Mouse (Mus musculus): ENCODE measurements around the gene Gabrb1. TPM values are rescaled to one million over a fixed set of nuclear protein-coding genes. Genes with fewer than 3 reads are reported as not detected.

The Gabrb1 gene
- polyA plus RNA-seq, 1 experiment = 7.4 TPM

- Histone ChIP-seq H3K4me3 (ENCODE audit: insufficient read depth, low read length) (no peak overlapping the region), H3K4me1 (ENCODE audit: control insufficient read depth, insufficient read depth, low read length) (no peaks in the 10 kb centered on the region), H3K27ac (ENCODE audit: insufficient read depth, low read length) (no peak overlapping the region)
- TF ChIP-seq POLR2A (IDR thresholded peaks at IDR 0.05; ENCODE audit: low read depth, low read length) (no peak), CTCF (IDR thresholded peaks at IDR 0.05; ENCODE audit: borderline replicate concordance, insufficient read depth, low read length) (no peak)
Observed at GRCm38 (mm10) chr5:71976133-71976532, 318.2 kb downstream of the Gabrb1 start.

GRCm38 (mm10) chr5:71976571-71977061 is 318.7 kb downstream of the Gabrb1 start:
- TF ChIP-seq POLR2A (IDR thresholded peaks at IDR 0.05; ENCODE audit: low read depth, low read length) = no peak
- no peak for TF ChIP-seq CTCF (IDR thresholded peaks at IDR 0.05; ENCODE audit: borderline replicate concordance, insufficient read depth, low read length)
- Histone ChIP-seq H3K4me3 (ENCODE audit: insufficient read depth, low read length) (no peak overlapping the region), H3K4me1 (ENCODE audit: control insufficient read depth, insufficient read depth, low read length) (no peaks in the 10 kb centered on the region), H3K27ac (ENCODE audit: insufficient read depth, low read length) (no peak overlapping the region)

GRCm38 (mm10) chr5:71986561-71986960 is 328.6 kb downstream of the Gabrb1 start:
- no peak for TF ChIP-seq POLR2A (IDR thresholded peaks at IDR 0.05; ENCODE audit: low read depth, low read length)
- TF ChIP-seq CTCF (IDR thresholded peaks at IDR 0.05; ENCODE audit: borderline replicate concordance, insufficient read depth, low read length) = no peak
- Histone ChIP-seq H3K4me1 (ENCODE audit: control insufficient read depth, insufficient read depth, low read length) (no peaks in the 10 kb centered on the region), H3K4me3 (ENCODE audit: insufficient read depth, low read length) (no peak overlapping the region), H3K27ac (ENCODE audit: insufficient read depth, low read length) (no peak overlapping the region)

GRCm38 (mm10) chr5:71986983-71987398 is 329.1 kb downstream of the Gabrb1 start:
- no peak overlapping the region for H3K27ac ChIP-seq (ENCODE audit: insufficient read depth, low read length)
- H3K4me3 ChIP-seq (ENCODE audit: insufficient read depth, low read length) = no peak overlapping the region
- no peaks in the 10 kb centered on the region for H3K4me1 ChIP-seq (ENCODE audit: control insufficient read depth, insufficient read depth, low read length)
- no peak for TF ChIP-seq POLR2A (IDR thresholded peaks at IDR 0.05; ENCODE audit: low read depth, low read length)
- TF ChIP-seq CTCF (IDR thresholded peaks at IDR 0.05; ENCODE audit: borderline replicate concordance, insufficient read depth, low read length) = no peak

- no peaks in the 10 kb centered on the region for H3K4me1 ChIP-seq (ENCODE audit: control insufficient read depth, insufficient read depth, low read length)
- no peak for TF ChIP-seq CTCF (IDR thresholded peaks at IDR 0.05; ENCODE audit: borderline replicate concordance, insufficient read depth, low read length)
- no peak for TF ChIP-seq POLR2A (IDR thresholded peaks at IDR 0.05; ENCODE audit: low read depth, low read length)
- H3K4me3 ChIP-seq (ENCODE audit: insufficient read depth, low read length) = no peak overlapping the region
Observed at GRCm38 (mm10) chr5:71999466-71999865, 341.6 kb downstream of the Gabrb1 start.

GRCm38 (mm10) chr5:72003811-72004435 is 346.0 kb downstream of the Gabrb1 start:
- Histone ChIP-seq H3K4me3 (ENCODE audit: insufficient read depth, low read length) (no peak overlapping the region), H3K4me1 (ENCODE audit: control insufficient read depth, insufficient read depth, low read length) (no peaks in the 10 kb centered on the region), H3K27ac (ENCODE audit: insufficient read depth, low read length) (no peak overlapping the region)
- no peak for TF ChIP-seq POLR2A (IDR thresholded peaks at IDR 0.05; ENCODE audit: low read depth, low read length)
- no peak for TF ChIP-seq CTCF (IDR thresholded peaks at IDR 0.05; ENCODE audit: borderline replicate concordance, insufficient read depth, low read length)

More at GRCm38 (mm10) chr5:71999466-71999865, 341.6 kb downstream of the Gabrb1 start:
- H3K27ac ChIP-seq (ENCODE audit: insufficient read depth, low read length) = no peak overlapping the region

GRCm38 (mm10) chr5:72036954-72037353 is 379.0 kb downstream of the Gabrb1 start:
- H3K4me1 ChIP-seq (ENCODE audit: control insufficient read depth, insufficient read depth, low read length) = no peaks in the 10 kb centered on the region
- TF ChIP-seq POLR2A (IDR thresholded peaks at IDR 0.05; ENCODE audit: low read depth, low read length) (no peak), CTCF (IDR thresholded peaks at IDR 0.05; ENCODE audit: borderline replicate concordance, insufficient read depth, low read length) (no peak)

GRCm38 (mm10) chr5:72043226-72044151 is 385.6 kb downstream of the Gabrb1 start:
- Histone ChIP-seq H3K4me3 (ENCODE audit: insufficient read depth, low read length) (no peak overlapping the region), H3K4me1 (ENCODE audit: control insufficient read depth, insufficient read depth, low read length) (no peaks in the 10 kb centered on the region), H3K27ac (ENCODE audit: insufficient read depth, low read length) (no peak overlapping the region)
- TF ChIP-seq POLR2A (IDR thresholded peaks at IDR 0.05; ENCODE audit: low read depth, low read length) (no peak), CTCF (IDR thresholded peaks at IDR 0.05; ENCODE audit: borderline replicate concordance, insufficient read depth, low read length) (no peak)

More at GRCm38 (mm10) chr5:72036954-72037353, 379.0 kb downstream of the Gabrb1 start:
- Histone ChIP-seq H3K4me3 (ENCODE audit: insufficient read depth, low read length) (no peak overlapping the region), H3K27ac (ENCODE audit: insufficient read depth, low read length) (no peak overlapping the region)

DNA sequence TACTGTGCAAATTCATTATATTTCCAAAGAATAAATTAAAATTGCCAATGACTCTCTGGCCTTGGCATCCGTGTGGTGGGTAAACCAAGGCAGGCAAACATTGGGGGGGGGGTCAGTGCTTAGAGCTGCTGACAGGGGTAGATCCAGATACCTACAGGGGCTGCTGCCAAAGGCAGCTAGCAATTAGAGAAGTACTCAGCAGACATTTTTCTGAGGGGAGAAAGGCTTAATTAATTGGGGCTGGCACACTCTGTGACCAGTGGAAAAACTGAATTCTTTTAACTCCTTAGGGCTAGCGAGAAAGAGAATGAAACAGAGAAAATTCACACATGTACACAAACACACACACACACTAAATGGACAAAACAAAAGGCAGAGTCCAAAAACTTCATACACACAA is 388.3 kb downstream of the Gabrb1 start:
- Histone ChIP-seq H3K4me1 (ENCODE audit: control insufficient read depth, insufficient read depth, low read length) (no peaks in the 10 kb centered on the region), H3K4me3 (ENCODE audit: insufficient read depth, low read length) (no peak overlapping the region), H3K27ac (ENCODE audit: insufficient read depth, low read length) (no peak overlapping the region)
- TF ChIP-seq CTCF (IDR thresholded peaks at IDR 0.05; ENCODE audit: borderline replicate concordance, insufficient read depth, low read length) = no peak
- TF ChIP-seq POLR2A (IDR thresholded peaks at IDR 0.05; ENCODE audit: low read depth, low read length) = no peak
